In the genomic region with DNA sequence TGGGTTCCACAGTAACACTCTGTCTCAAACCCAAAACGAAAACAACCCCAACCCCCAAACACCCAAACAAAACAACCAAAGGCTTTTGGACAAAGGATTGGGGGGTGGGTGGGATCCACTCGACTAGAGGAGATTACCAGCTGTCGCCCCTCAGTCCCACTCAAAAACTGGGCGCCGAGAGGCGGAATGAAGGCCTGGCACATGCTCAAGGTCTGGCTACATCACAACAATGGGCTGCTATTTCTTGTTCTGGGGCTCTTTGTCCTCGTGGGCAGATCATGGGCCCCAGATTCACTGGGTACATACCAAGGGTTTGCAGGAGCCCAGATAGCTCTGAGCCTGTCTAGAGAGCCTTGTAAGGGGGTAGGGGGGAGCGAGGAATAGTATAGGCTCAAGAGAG, we compare ENCODE assay signal across 25 mouse cellular contexts. TPM values are rescaled to one million over a fixed set of nuclear protein-coding genes. Genes with fewer than 3 reads are reported as not detected.
DNase-seq lines count a peak whose midpoint lies in the region; ATAC-seq and TF ChIP-seq lines count a peak whose summit lies in the region.
"Had no signal": no experiment of that assay in that cellular context is flagged by ENCODE, and none has a peak within 500 bp of the region (broad histone marks: within the 10 kb centered on the region; RNA-seq: fewer than 3 reads in every experiment).

No protein-coding gene starts in this region.

- no peak for TF ChIP-seq EP300 in lung, postnatal 0 days (IDR thresholded peaks at IDR 0.05)

- H3K9ac ChIP-seq in hindbrain, embryonic 13.5 days, result no peak overlapping the region
- no peak overlapping the region for H3K9ac ChIP-seq in lung, postnatal 0 days (replicated peaks; ENCODE audit: low read depth)
- no peak overlapping the region for H3K9ac ChIP-seq in midbrain, embryonic 11.5 days (ENCODE audit: low read length)
- no peak overlapping the region for H3K9ac ChIP-seq in midbrain, embryonic 15.5 days
- H3K9ac ChIP-seq: embryonic facial prominence, embryonic 15.5 days; forebrain, embryonic 15.5 days; heart, embryonic 13.5 days; hindbrain, embryonic 12.5 days had no signal

- no peaks in the 10 kb centered on the region for H3K36me3 ChIP-seq in hindbrain, embryonic 10.5 days
- no peaks in the 10 kb centered on the region for H3K36me3 ChIP-seq in hindbrain, embryonic 13.5 days
- H3K36me3 ChIP-seq in lung, postnatal 0 days (ENCODE audit: insufficient read depth, low read length), result no peaks in the 10 kb centered on the region
- no peaks in the 10 kb centered on the region for H3K36me3 ChIP-seq in midbrain, embryonic 11.5 days (ENCODE audit: control insufficient read depth, insufficient read depth, low read length)
- H3K36me3 ChIP-seq in midbrain, embryonic 15.5 days (replicated peaks), result no peaks in the 10 kb centered on the region
- H3K36me3 ChIP-seq: embryonic facial prominence, embryonic 15.5 days; forebrain, embryonic 10.5 days; forebrain, embryonic 15.5 days; heart, embryonic 13.5 days; hindbrain, embryonic 12.5 days had no signal

- no peak for DNase-seq in hindbrain, embryonic 10.5 days (ENCODE audit: low spot score)
- peak; percentile 35 for DNase-seq in lung, postnatal 0 days (ENCODE audit: low spot score)
- no peak for DNase-seq in lung, adult 18-20 months
- DNase-seq in midbrain, embryonic 11.5 days (ENCODE audit: low spot score, missing footprints), result peak; percentile 76
- DNase-seq in spleen, adult 12 weeks (ENCODE audit: low spot score), result no peak
- DNase-seq: adrenal gland, postnatal 14 days; B cell, adult 2 months; cerebellum, adult 11 months; cerebellum, adult 8-10 months; cerebellum, postnatal 14 days; embryo, embryonic 11 days; gastrocnemius, postnatal 36 days; heart, adult 11 months; heart, postnatal 36 days had no signal

- peaks cover 54% of the 10 kb centered on the region for H3K4me1 ChIP-seq in hindbrain, embryonic 10.5 days (replicated peaks)
- H3K4me1 ChIP-seq in hindbrain, embryonic 13.5 days (replicated peaks), result peaks cover 35% of the 10 kb centered on the region
- no peaks in the 10 kb centered on the region for H3K4me1 ChIP-seq in lung, postnatal 0 days (ENCODE audit: insufficient read depth, low read depth, low read length)
- H3K4me1 ChIP-seq in midbrain, embryonic 11.5 days (ENCODE audit: control insufficient read depth, insufficient read depth, low read length), result peaks cover 3% of the 10 kb centered on the region; the same call in 1 of the 2 replicates
- H3K4me1 ChIP-seq in midbrain, embryonic 15.5 days, result 0 out of 2 replicates have a peak, but pooled peaks cover 6% of the 10 kb centered on the region

- H3K4me3 ChIP-seq in hindbrain, embryonic 10.5 days, result no peak overlapping the region
- H3K4me3 ChIP-seq in hindbrain, embryonic 13.5 days, result no peak overlapping the region
- H3K4me3 ChIP-seq in lung, postnatal 0 days (ENCODE audit: low read depth, low read length), result no peak overlapping the region
- no peak overlapping the region for H3K4me3 ChIP-seq in midbrain, embryonic 11.5 days (ENCODE audit: low read depth, low read length)
- H3K4me3 ChIP-seq in midbrain, embryonic 15.5 days, result no peak overlapping the region
- H3K4me3 ChIP-seq: embryonic facial prominence, embryonic 15.5 days; erythroblast, embryonic 14.5 days; forebrain, embryonic 10.5 days; forebrain, embryonic 15.5 days; heart, embryonic 13.5 days; hindbrain, embryonic 12.5 days had no signal

- WGBS in hindbrain, embryonic 10.5 days, result 79% methylated on average over 8 of the region's 8 CpGs
- 70% methylated on average over 8 of the region's 8 CpGs for WGBS in hindbrain, embryonic 13.5 days
- WGBS in lung, postnatal 0 days, result 73% methylated on average over 8 of the region's 8 CpGs
- WGBS in midbrain, embryonic 11.5 days, result 80% methylated on average over 8 of the region's 8 CpGs
- WGBS in midbrain, embryonic 15.5 days, result 61% methylated on average over 8 of the region's 8 CpGs

- H3K9me3 ChIP-seq in hindbrain, embryonic 10.5 days, result no peaks in the 10 kb centered on the region
- no peaks in the 10 kb centered on the region for H3K9me3 ChIP-seq in hindbrain, embryonic 13.5 days
- no peaks in the 10 kb centered on the region for H3K9me3 ChIP-seq in lung, postnatal 0 days (ENCODE audit: low read length)
- H3K9me3 ChIP-seq in midbrain, embryonic 11.5 days (ENCODE audit: control insufficient read depth, low read length), result no peaks in the 10 kb centered on the region
- H3K9me3 ChIP-seq in midbrain, embryonic 15.5 days, result no peaks in the 10 kb centered on the region
- H3K9me3 ChIP-seq: embryonic facial prominence, embryonic 15.5 days; forebrain, embryonic 10.5 days; forebrain, embryonic 15.5 days; heart, embryonic 13.5 days; hindbrain, embryonic 12.5 days had no signal

- TF ChIP-seq CTCF in lung, postnatal 0 days (IDR thresholded peaks at IDR 0.05), result no peak

- H3K4me2 ChIP-seq in hindbrain, embryonic 13.5 days, result no peak overlapping the region
- no peak overlapping the region for H3K4me2 ChIP-seq in lung, postnatal 0 days (replicated peaks; ENCODE audit: low read depth, low read length)
- no peak overlapping the region for H3K4me2 ChIP-seq in midbrain, embryonic 11.5 days
- no peak overlapping the region for H3K4me2 ChIP-seq in midbrain, embryonic 15.5 days
- H3K4me2 ChIP-seq: embryonic facial prominence, embryonic 15.5 days; forebrain, embryonic 15.5 days; heart, embryonic 13.5 days; hindbrain, embryonic 12.5 days had no signal

- H3K27me3 ChIP-seq in hindbrain, embryonic 10.5 days (ENCODE audit: insufficient read depth, poor library complexity, severe bottlenecking), result no peaks in the 10 kb centered on the region
- no peaks in the 10 kb centered on the region for H3K27me3 ChIP-seq in hindbrain, embryonic 13.5 days
- H3K27me3 ChIP-seq in lung, postnatal 0 days (replicated peaks; ENCODE audit: insufficient read depth, low read length), result no peaks in the 10 kb centered on the region
- H3K27me3 ChIP-seq in midbrain, embryonic 11.5 days (ENCODE audit: control insufficient read depth, insufficient read depth, low read length), result no peaks in the 10 kb centered on the region
- H3K27me3 ChIP-seq in midbrain, embryonic 15.5 days (replicated peaks), result no peaks in the 10 kb centered on the region
- H3K27me3 ChIP-seq: embryonic facial prominence, embryonic 15.5 days; forebrain, embryonic 15.5 days; heart, embryonic 13.5 days; hindbrain, embryonic 12.5 days had no signal

- 0 out of 2 replicates have a peak overlapping the region, but pooled peaks have one; percentile 8 for H3K27ac ChIP-seq in hindbrain, embryonic 10.5 days
- no peak overlapping the region for H3K27ac ChIP-seq in hindbrain, embryonic 13.5 days
- no peak overlapping the region for H3K27ac ChIP-seq in lung, postnatal 0 days (ENCODE audit: low read length)
- H3K27ac ChIP-seq in midbrain, embryonic 11.5 days (ENCODE audit: low read depth, low read length), result no peak overlapping the region
- no peak overlapping the region for H3K27ac ChIP-seq in midbrain, embryonic 15.5 days
- H3K27ac ChIP-seq: embryonic facial prominence, embryonic 15.5 days; forebrain, embryonic 10.5 days; forebrain, embryonic 15.5 days; heart, embryonic 13.5 days; hindbrain, embryonic 12.5 days had no signal

- no peak for ATAC-seq in hindbrain, embryonic 13.5 days (ENCODE audit: low FRiP score)
- peak; percentile 47 for ATAC-seq in lung, postnatal 0 days
- ATAC-seq in midbrain, embryonic 11.5 days (ENCODE audit: low FRiP score), result no peak
- no peak for ATAC-seq in midbrain, embryonic 15.5 days (replicated peaks)
- ATAC-seq: activated CD4-positive, CD25-positive, alpha-beta regulatory T cell, adult 4 months; CD4-positive, CD25-positive, alpha-beta regulatory T cell, adult 4 months; forebrain, embryonic 15.5 days; Patski had no signal

RNA-seq across cellular contexts. Expression of gene Kcnj12, which starts 19.6 kb away (rescaled TPM):
- 2.9 and 3.7 TPM in 2 replicates for polyA plus RNA-seq in hindbrain, embryonic 10.5 days (2016; fragmentation: Nextera tagmentation; extraction: Ambion mirVana)
- 3.5 and 3.8 TPM in 2 replicates for polyA plus RNA-seq in hindbrain, embryonic 13.5 days (2015; fragmentation: Nextera tagmentation; extraction: Ambion mirVana)
- 0.33 and 0.61 TPM in 2 replicates for polyA plus RNA-seq in lung, postnatal 0 days (2015; fragmentation: Nextera tagmentation; extraction: Ambion mirVana)
- 0.16 and 0.33 TPM in 2 replicates for polyA plus RNA-seq in midbrain, embryonic 11.5 days (2014; fragmentation: Nextera tagmentation; extraction: Ambion mirVana)
- polyA plus RNA-seq in midbrain, embryonic 15.5 days (2015; fragmentation: Nextera tagmentation; extraction: Ambion mirVana), result 4.6 and 4.7 TPM in 2 replicates
- polyA plus RNA-seq: activated CD4-positive, CD25-positive, alpha-beta regulatory T cell, adult 4 months; CD4-positive, CD25-positive, alpha-beta regulatory T cell, adult 4 months; Patski had no signal

Comparison
In these comparisons a context has a peak if more than half of its experiments do, and no peak if none do; other contexts are left out.
1. DNase-seq: peak in lung, postnatal 0 days (single experiment) and midbrain, embryonic 11.5 days (single experiment); none in hindbrain, embryonic 10.5 days (single experiment), lung, adult 18-20 months (0 of 2) and spleen, adult 12 weeks (single experiment).